Comparison of ENCODE assay signal across 9 mouse cellular contexts in the genomic region with DNA sequence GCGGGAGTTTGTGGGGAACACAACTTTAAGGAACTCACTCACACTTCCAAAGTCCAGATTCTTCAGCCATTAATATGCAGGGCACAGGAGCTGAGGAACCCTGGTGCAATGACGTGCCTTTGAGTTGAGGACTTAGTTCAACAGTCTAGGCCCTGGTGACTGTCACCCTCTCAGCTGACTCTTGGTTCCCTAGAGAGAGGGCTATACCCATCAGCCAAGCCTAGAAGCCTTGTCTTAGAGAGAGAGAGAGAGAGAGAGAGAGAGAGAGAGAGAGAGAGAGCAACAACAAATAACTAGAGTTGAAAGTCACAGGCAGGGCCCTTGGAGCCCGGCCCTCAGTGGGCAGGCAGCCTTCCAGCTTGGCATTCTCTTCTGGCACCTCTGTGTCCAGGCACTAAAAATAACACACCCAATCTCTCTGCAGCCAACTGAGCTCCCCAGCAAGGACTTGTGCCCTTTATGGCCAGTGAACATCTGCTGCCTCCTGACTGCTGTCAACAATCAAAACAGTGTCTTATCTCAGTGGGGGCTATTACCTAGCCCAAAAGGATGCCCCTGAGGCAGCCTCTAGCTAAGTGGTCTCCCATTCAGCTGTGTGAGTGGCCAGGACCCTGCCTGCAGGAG. TPM values are rescaled to one million over a fixed set of nuclear protein-coding genes. Genes with fewer than 3 reads are reported as not detected.
DNase-seq lines count a peak whose midpoint lies in the region; ATAC-seq and TF ChIP-seq lines count a peak whose summit lies in the region.
"Had no signal": no experiment of that assay in that cellular context is flagged by ENCODE, and none has a peak within 500 bp of the region (broad histone marks: within the 10 kb centered on the region; RNA-seq: fewer than 3 reads in every experiment).

No protein-coding gene starts in this region.

- H3K27me3 ChIP-seq in liver, adult 2 months (ENCODE audit: control insufficient read depth, insufficient read depth, low read length) = no peaks in the 10 kb centered on the region
- H3K27me3 ChIP-seq in liver, postnatal 0 days (ENCODE audit: insufficient read depth, low read length) = no peaks in the 10 kb centered on the region
- H3K27me3 ChIP-seq: embryonic facial prominence, embryonic 13.5 days had no signal

- TF ChIP-seq EP300 in liver, postnatal 0 days (IDR thresholded peaks at IDR 0.05; ENCODE audit: low read depth) = no peak

- peak; percentile 91 for DNase-seq in liver, adult 2 months (ENCODE audit: extremely low read depth, low read depth, low spot score)
- no peak for DNase-seq in liver, postnatal 0 days
- DNase-seq in cerebellum, adult 11 months = peak; percentile 54
- peak; percentile 80 to 83 for DNase-seq in heart, adult 9 months (ENCODE audit: low spot score in 2 of 2)
- peak; percentile 12 to 46 for DNase-seq in layer of hippocampus, postnatal 25 days (ENCODE audit: extremely low spot score in 1 of 2, low spot score in 1 of 2)
- no peak for DNase-seq in neural tube, embryonic 10.5 days (ENCODE audit: extremely low spot score, low spot score)
- no peak for DNase-seq in thymus, postnatal 0 days (ENCODE audit: low spot score)

- 45% methylated on average over 3 of the region's 3 CpGs for WGBS in liver, adult 2 months
- WGBS in liver, postnatal 0 days (ENCODE audit: insufficient replicate concordance) = 70% methylated on average over 3 of the region's 3 CpGs

- no peak overlapping the region for H3K4me3 ChIP-seq in liver, adult 2 months (ENCODE audit: insufficient read depth, low read depth, low read length)
- H3K4me3 ChIP-seq in liver, postnatal 0 days (ENCODE audit: low read depth, low read length) = no peak overlapping the region
- H3K4me3 ChIP-seq: embryonic facial prominence, embryonic 13.5 days had no signal

- H3K79me2 ChIP-seq in liver, adult 2 months (ENCODE audit: control insufficient read depth, insufficient read depth, low read length) = no peaks in the 10 kb centered on the region

- H3K9ac ChIP-seq in liver, adult 2 months (ENCODE audit: low read depth, low read length) = no peak overlapping the region
- no peak overlapping the region for H3K9ac ChIP-seq in liver, postnatal 0 days (replicated peaks)
- H3K9ac ChIP-seq: embryonic facial prominence, embryonic 13.5 days had no signal

- no peak overlapping the region for H3K27ac ChIP-seq in liver, adult 2 months (replicated peaks; ENCODE audit: insufficient read depth, low read depth, low read length)
- H3K27ac ChIP-seq in liver, postnatal 0 days (ENCODE audit: low read depth) = no peak overlapping the region
- H3K27ac ChIP-seq: embryonic facial prominence, embryonic 13.5 days had no signal

- H3K4me1 ChIP-seq in liver, adult 2 months (ENCODE audit: control insufficient read depth, insufficient read depth, low read length) = peaks cover 2% of the 10 kb centered on the region; the same call in 1 of the 2 replicates
- no peaks in the 10 kb centered on the region for H3K4me1 ChIP-seq in liver, postnatal 0 days (ENCODE audit: insufficient read depth)
- H3K4me1 ChIP-seq: embryonic facial prominence, embryonic 13.5 days had no signal

- no peak for TF ChIP-seq POLR2A in liver, adult 2 months (IDR thresholded peaks at IDR 0.05; ENCODE audit: extremely low read depth, insufficient read depth, low read length)

- no peak overlapping the region for H3K4me2 ChIP-seq in liver, postnatal 0 days (ENCODE audit: low read depth, low read length)
- H3K4me2 ChIP-seq: embryonic facial prominence, embryonic 13.5 days had no signal

- H3K36me3 ChIP-seq in liver, adult 2 months (ENCODE audit: control insufficient read depth, insufficient read depth, low read length) = no peaks in the 10 kb centered on the region
- H3K36me3 ChIP-seq in liver, postnatal 0 days (replicated peaks; ENCODE audit: insufficient read depth, low read length) = no peaks in the 10 kb centered on the region
- H3K36me3 ChIP-seq: embryonic facial prominence, embryonic 13.5 days had no signal

- H3K9me3 ChIP-seq in liver, postnatal 0 days (ENCODE audit: low read length) = peaks cover 4% of the 10 kb centered on the region; the same call in 1 of the 2 replicates
- H3K9me3 ChIP-seq: embryonic facial prominence, embryonic 13.5 days had no signal

- no peak for ATAC-seq in liver, postnatal 0 days
- ATAC-seq in megakaryocyte-erythroid progenitor cell, adult 5-6 weeks (replicated peaks; ENCODE audit: low FRiP score, low TSS enrichment, poor library complexity, severe bottlenecking) = no peak

- no peak for TF ChIP-seq CTCF in liver, adult 2 months (IDR thresholded peaks at IDR 0.05; ENCODE audit: low read depth, low read length)
- no peak for TF ChIP-seq CTCF in liver, postnatal 0 days (IDR thresholded peaks at IDR 0.05; ENCODE audit: low read depth)

RNA-seq across cellular contexts. Expression of a gene that starts 28.0 kb away (rescaled TPM):
- total RNA-seq in liver, adult 2 months (2014; rRNA removed) = 0.09 and 0.13 TPM in 2 replicates
- polyA plus RNA-seq in liver, adult 2 months (2012; rRNA removed) = 0.04 and 0.11 TPM in 2 replicates
- polyA plus RNA-seq in liver, postnatal 0 days (2015; fragmentation: Nextera tagmentation; extraction: Ambion mirVana) = 0.62 and 0.68 TPM in 2 replicates
- total RNA-seq in layer of hippocampus, postnatal 25 days (2021) = 100 to 1,000 TPM in 1 of 2 experiments, 10 to 100 TPM in 1; 96.7 to 119 TPM
- 0.89 TPM in 1 of 2 replicates, not detected in the other for total RNA-seq in megakaryocyte-erythroid progenitor cell, adult 5-6 weeks (2014; fragmentation: Nextera tagmentation)
- total RNA-seq in megakaryocyte-erythroid progenitor cell, adult 5-6 weeks (2017) = 0.11 and 0.14 TPM in 2 replicates
- polyA plus RNA-seq in thymus, postnatal 0 days (2015; fragmentation: Nextera tagmentation; extraction: Ambion mirVana) = 4.5 and 4.9 TPM in 2 replicates

Comparison
In these comparisons a context has a peak if more than half of its experiments do, and no peak if none do; other contexts are left out.
1. DNase-seq: peak in liver, adult 2 months (single experiment), cerebellum, adult 11 months (single experiment), heart, adult 9 months (2 of 2) and layer of hippocampus, postnatal 25 days (2 of 2); none in liver, postnatal 0 days (single experiment), neural tube, embryonic 10.5 days (single experiment) and thymus, postnatal 0 days (single experiment).
2. RNA of a gene that starts 28.0 kb away (total RNA-seq): 96.7 to 119 TPM in layer of hippocampus, postnatal 25 days; 0.11 to 0.89 TPM in megakaryocyte-erythroid progenitor cell, adult 5-6 weeks and 0.09 to 0.13 TPM in liver, adult 2 months; every median in the first group is over 10 times any median in the second.